Mouse (Mus musculus) intestine, embryonic 14.5 days (tissue): ENCODE measurements at regions not wholly inside any gene's neighbourhood (a gene's known extent, or its start where the extent isn't known, plus 50 kb on each side); places are given as distances from the start of the nearest gene placed in this dataset.

Experiments used
- ATAC-seq: fragments of 200-750 bp; cut with Nextera tagmentation; replicated peaks from 2 replicates; pipeline ENCODE4 v1.8.0; 2017; ENCODE audit warnings: low read depth, moderate number of reproducible peaks, moderate TSS enrichment, moderate library complexity; ENCODE audit not compliant: low FRiP score, low TSS enrichment
- DNase-seq: peaks from one replicate; pipeline ENCODE4 v3.0.0-alpha.2; 2018; ENCODE audit warnings: low spot score
- H3K27ac ChIP-seq: fragments of 300-500 bp; sonication (generic); 2 replicates; pipeline ENCODE4 v1.5.1; 2014; ENCODE audit warnings: low read depth, mild to moderate bottlenecking, control low read depth
- H3K27me3 ChIP-seq: fragments of 300-500 bp; sonication (generic); replicated peaks from 2 replicates; pipeline ENCODE4 v1.6.1; 2014; ENCODE audit warnings: low read length, control low read depth; ENCODE audit not compliant: control insufficient read depth, insufficient read depth
- H3K36me3 ChIP-seq: fragments of 300-500 bp; sonication (generic); 2 replicates; pipeline ENCODE4 v1.6.1; 2014; ENCODE audit warnings: low read length, control low read depth; ENCODE audit not compliant: control insufficient read depth, insufficient read depth
- H3K4me1 ChIP-seq: fragments of 300-500 bp; sonication (generic); replicated peaks from 2 replicates; pipeline ENCODE4 v1.6.1; 2014; ENCODE audit warnings: low read length, control low read depth, mixed read lengths; ENCODE audit not compliant: control insufficient read depth, insufficient read depth
- H3K4me2 ChIP-seq: fragments of 300-500 bp; sonication (generic); 2 replicates; pipeline ENCODE4 v1.6.1; 2014; ENCODE audit warnings: low read length
- H3K4me3 ChIP-seq: fragments of 300-500 bp; sonication (generic); 2 replicates; pipeline ENCODE4 v1.5.1; 2014; ENCODE audit warnings: low read depth, low read length, control low read depth, mixed read lengths
- H3K9ac ChIP-seq: fragments of 300-500 bp; sonication (generic); 2 replicates; pipeline ENCODE4 v1.6.1; 2014; ENCODE audit warnings: mild to moderate bottlenecking, low read length
- H3K9me3 ChIP-seq: fragments of 300-500 bp; sonication (generic); 2 replicates; pipeline ENCODE4 v1.6.1; 2016; ENCODE audit warnings: low read length, control low read depth; ENCODE audit not compliant: control insufficient read depth
- WGBS: fragments of 180-500 bp; shearing (Covaris S2); extraction: QIAGEN DNeasy Blood & Tissue Kit; methylation state at CpG from one replicate; pipeline ENCODE4 v1.1.7; 2014; 5-methylcytosine and 5-hydroxymethylcytosine counted together

DNA sequence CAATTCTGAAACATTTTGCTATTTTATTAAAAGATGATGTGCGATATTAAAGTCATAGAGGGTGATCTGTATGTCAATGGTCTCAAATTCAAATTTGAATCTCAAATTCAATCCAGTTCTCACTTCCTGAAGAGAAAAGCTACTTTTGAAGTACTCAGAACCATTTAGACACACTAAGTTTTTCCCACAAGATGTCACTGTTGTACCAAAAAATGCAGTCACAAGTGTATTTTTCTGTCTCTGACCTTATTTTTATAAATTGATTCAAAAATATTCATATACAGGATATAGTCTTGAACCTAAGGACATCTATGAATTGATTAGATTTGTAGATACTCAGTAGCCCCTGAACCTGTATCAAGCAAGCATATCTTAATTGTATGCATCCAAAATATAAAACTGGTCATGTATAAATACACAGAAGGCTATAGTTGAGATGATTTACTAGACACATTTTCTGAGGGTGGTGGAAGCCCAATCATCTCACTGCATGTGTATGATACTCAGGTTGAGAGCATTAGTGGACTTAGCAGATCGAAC is 137.8 kb upstream of the Arhgap42 start:
- H3K4me3 ChIP-seq = no peak overlapping the region
- no peaks in the 10 kb centered on the region for H3K4me1 ChIP-seq
- no peak overlapping the region for H3K27ac ChIP-seq
- H3K27me3 ChIP-seq = no peaks in the 10 kb centered on the region
- DNase-seq = no peak
- H3K4me2 ChIP-seq = no peak overlapping the region
- no peak for ATAC-seq
- no peaks in the 10 kb centered on the region for H3K36me3 ChIP-seq
- WGBS = 73% methylated on average over 2 of the region's 2 CpGs
- H3K9ac ChIP-seq = no peak overlapping the region
- no peaks in the 10 kb centered on the region for H3K9me3 ChIP-seq

DNA sequence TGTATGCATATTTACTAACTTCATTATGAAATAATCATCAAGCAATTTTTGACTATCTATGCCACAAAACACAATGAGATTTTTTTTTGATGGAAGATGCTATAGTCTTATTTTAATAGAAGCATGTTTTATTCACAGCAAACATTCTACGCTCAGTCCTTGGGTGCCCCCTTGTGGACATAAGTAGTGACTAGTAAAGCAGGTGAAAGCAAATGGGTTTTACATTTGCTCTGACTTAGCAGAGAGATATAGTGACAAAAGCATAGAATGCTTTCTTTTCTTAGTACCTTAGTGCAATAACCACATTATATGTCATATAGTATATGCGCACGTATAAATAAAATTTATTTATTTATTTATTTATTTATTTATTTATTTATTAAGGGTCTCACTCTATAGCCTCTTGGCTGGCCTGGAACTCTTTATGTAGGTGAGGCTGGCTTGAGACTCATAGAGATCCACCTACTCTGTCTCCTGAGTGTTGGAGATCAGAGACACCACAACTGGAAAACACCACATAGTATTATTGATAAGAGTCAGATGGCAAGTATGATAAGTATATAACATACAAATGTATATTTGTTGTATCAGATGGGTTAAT is 136.5 kb upstream of the Arhgap42 start:
- DNase-seq (peak; percentile 74), ATAC-seq (peak; percentile 33; the same call in 1 of the 2 replicates)
- H3K36me3 ChIP-seq = no peaks in the 10 kb centered on the region
- no peaks in the 10 kb centered on the region for H3K27me3 ChIP-seq
- no peak overlapping the region for H3K4me2 ChIP-seq
- no peaks in the 10 kb centered on the region for H3K9me3 ChIP-seq
- no peak overlapping the region for H3K9ac ChIP-seq
- no peak overlapping the region for H3K4me3 ChIP-seq
- H3K27ac ChIP-seq = no peak overlapping the region
- WGBS = 26% methylated on average over 3 of the region's 3 CpGs
- no peaks in the 10 kb centered on the region for H3K4me1 ChIP-seq

GRCm38 (mm10) chr9:9372594-9372993 is 133.7 kb upstream of the Arhgap42 start:
- Histone ChIP-seq H3K27me3 (no peaks in the 10 kb centered on the region), H3K9ac (no peak overlapping the region), H3K4me2 (no peak overlapping the region), H3K4me1 (no peaks in the 10 kb centered on the region), H3K9me3 (no peaks in the 10 kb centered on the region), H3K27ac (no peak overlapping the region), H3K4me3 (no peak overlapping the region), H3K36me3 (no peaks in the 10 kb centered on the region)
- ATAC-seq = peak; percentile 32
- 24% methylated on average over 1 of the region's 1 CpGs for WGBS
- no peak for DNase-seq

DNA sequence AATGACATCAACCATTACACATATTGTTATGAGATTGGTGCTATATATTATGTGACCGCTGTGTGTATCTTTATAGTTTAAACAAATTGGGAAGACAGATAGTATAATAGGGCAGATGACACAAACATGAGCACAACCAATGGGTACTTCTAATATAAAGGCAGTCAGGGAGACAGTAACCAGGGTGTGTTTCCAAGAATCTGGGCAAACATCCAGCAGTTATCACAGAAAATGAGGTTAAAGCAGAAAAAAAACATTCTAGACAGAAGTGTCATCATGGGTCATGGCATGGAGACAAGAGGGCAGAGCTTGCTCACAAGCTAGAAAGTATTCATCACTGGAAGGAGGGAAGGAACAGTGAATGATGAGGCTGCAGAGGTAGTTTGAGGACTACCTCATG is 129.8 kb upstream of the Arhgap42 start:
- H3K27me3 ChIP-seq = no peaks in the 10 kb centered on the region
- H3K9ac ChIP-seq = no peak overlapping the region
- no peaks in the 10 kb centered on the region for H3K9me3 ChIP-seq
- no peak overlapping the region for H3K27ac ChIP-seq
- 66% methylated on average over 1 of the region's 1 CpGs for WGBS
- no peaks in the 10 kb centered on the region for H3K4me1 ChIP-seq
- H3K4me2 ChIP-seq = no peak overlapping the region
- H3K36me3 ChIP-seq = no peaks in the 10 kb centered on the region
- no peak for DNase-seq
- no peak for ATAC-seq
- H3K4me3 ChIP-seq = no peak overlapping the region

- Histone ChIP-seq H3K9me3 (no peaks in the 10 kb centered on the region), H3K9ac (no peak overlapping the region), H3K4me3 (no peak overlapping the region), H3K4me2 (no peak overlapping the region), H3K27ac (no peak overlapping the region), H3K4me1 (no peaks in the 10 kb centered on the region), H3K36me3 (no peaks in the 10 kb centered on the region), H3K27me3 (no peaks in the 10 kb centered on the region)
- ATAC-seq (no peak), DNase-seq (no peak)
- WGBS = 70% methylated on average over 1 of the region's 1 CpGs
Observed at GRCm38 (mm10) chr9:9342456-9343185, 103.7 kb upstream of the Arhgap42 start.

DNA sequence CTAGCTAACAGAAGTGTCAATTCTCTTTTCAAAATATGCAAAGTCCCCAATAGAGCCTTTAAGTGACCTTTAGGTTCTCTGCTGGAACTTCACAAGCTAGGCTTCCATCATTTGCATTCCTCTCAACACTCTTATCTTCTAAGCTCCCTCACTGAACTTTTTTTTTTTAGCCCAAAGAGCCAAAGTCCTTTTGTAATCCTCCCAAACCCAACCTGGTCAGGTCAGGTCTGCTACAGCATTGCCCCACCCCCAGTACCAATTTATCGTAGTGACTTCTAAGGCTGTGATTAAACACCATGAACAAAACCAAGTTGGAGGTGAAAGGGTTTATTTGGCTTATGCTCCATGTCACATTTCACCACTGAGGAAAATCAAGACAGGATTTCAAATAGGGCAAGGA is 79.7 kb upstream of the Arhgap42 start:
- no peak overlapping the region for H3K9ac ChIP-seq
- no peak overlapping the region for H3K4me2 ChIP-seq
- no peaks in the 10 kb centered on the region for H3K9me3 ChIP-seq
- no peak for ATAC-seq
- no peaks in the 10 kb centered on the region for H3K36me3 ChIP-seq
- no peaks in the 10 kb centered on the region for H3K4me1 ChIP-seq
- WGBS = 72% methylated on average over 1 of the region's 1 CpGs
- H3K4me3 ChIP-seq = no peak overlapping the region
- DNase-seq = no peak
- H3K27me3 ChIP-seq = no peaks in the 10 kb centered on the region
- no peak overlapping the region for H3K27ac ChIP-seq

DNA sequence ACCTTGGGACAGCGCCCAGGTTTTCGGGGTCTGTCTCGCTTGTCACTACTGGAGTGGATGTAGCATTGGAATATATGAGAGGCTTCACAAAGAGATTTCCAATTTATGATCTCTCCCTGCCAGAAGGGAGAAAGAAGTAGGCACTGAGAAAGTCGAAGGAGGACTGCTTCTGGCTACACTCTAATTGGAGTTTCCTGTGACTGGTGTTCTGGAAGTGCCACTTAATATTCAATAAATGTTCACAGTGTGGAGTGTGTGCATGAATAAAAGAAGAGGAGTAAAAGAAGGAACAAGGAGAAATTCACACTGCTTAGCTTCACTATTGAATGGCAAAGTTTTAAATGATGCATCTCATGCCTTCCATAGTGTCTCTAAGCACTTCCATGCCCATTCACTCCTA is 77.1 kb upstream of the Arhgap42 start:
- Histone ChIP-seq H3K36me3 (no peaks in the 10 kb centered on the region), H3K4me3 (no peak overlapping the region), H3K27me3 (no peaks in the 10 kb centered on the region), H3K4me2 (no peak overlapping the region), H3K4me1 (0 out of 2 replicates have a peak, but pooled peaks cover 2% of the 10 kb centered on the region), H3K9me3 (no peaks in the 10 kb centered on the region), H3K9ac (no peak overlapping the region), H3K27ac (no peak overlapping the region)
- DNase-seq (no peak), ATAC-seq (no peak)
- 80% methylated on average over 4 of the region's 4 CpGs for WGBS

GRCm38 (mm10) chr9:9312274-9312673 is 73.4 kb upstream of the Arhgap42 start:
- DNase-seq = no peak
- no peak; the same call in 1 of the 2 replicates for ATAC-seq
- no peak overlapping the region for H3K4me2 ChIP-seq
- no peak overlapping the region for H3K9ac ChIP-seq
- H3K4me1 ChIP-seq = 0 out of 2 replicates have a peak, but pooled peaks cover 2% of the 10 kb centered on the region
- H3K36me3 ChIP-seq = no peaks in the 10 kb centered on the region
- no peak overlapping the region for H3K4me3 ChIP-seq
- no peaks in the 10 kb centered on the region for H3K9me3 ChIP-seq
- no peak overlapping the region for H3K27ac ChIP-seq
- no peaks in the 10 kb centered on the region for H3K27me3 ChIP-seq
